Mouse (Mus musculus) liver, adult 2 months (tissue): ENCODE results near the gene Slc22a20. TPM values are rescaled to one million over a fixed set of nuclear protein-coding genes. Genes with fewer than 3 reads are reported as not detected.

Experiments used
- DNase-seq: peaks from one replicate; pipeline ENCODE4 v3.0.0-alpha.2; 2011; ENCODE audit warnings: low read depth, low spot score; ENCODE audit errors: extremely low read depth
- H3K27ac ChIP-seq: fragments of 200-500 bp; replicated peaks from 2 replicates; pipeline ENCODE4 v1.5.1; 2012; ENCODE audit warnings: low read depth, mild to moderate bottlenecking, control low read depth, inconsistent platforms, low read length; ENCODE audit not compliant: insufficient read depth
- H3K27me3 ChIP-seq: fragments of 200-500 bp; 2 replicates; pipeline ENCODE4 v1.6.1; 2012; ENCODE audit warnings: mild to moderate bottlenecking, moderate library complexity, low read length, inconsistent platforms; ENCODE audit not compliant: control insufficient read depth, insufficient read depth
- H3K36me3 ChIP-seq: fragments of 200-500 bp; 2 replicates; pipeline ENCODE4 v1.6.1; 2012; ENCODE audit warnings: low read length, inconsistent platforms; ENCODE audit not compliant: control insufficient read depth, insufficient read depth
- H3K4me1 ChIP-seq: fragments of 200-500 bp; 2 replicates; pipeline ENCODE4 v1.6.1; 2011; ENCODE audit warnings: low read length; ENCODE audit not compliant: control insufficient read depth, insufficient read depth
- H3K4me3 ChIP-seq: fragments of 200-500 bp; 2 replicates; pipeline ENCODE4 v1.5.1; 2011; ENCODE audit warnings: low read depth, mild to moderate bottlenecking, control low read depth, low read length, moderate library complexity; ENCODE audit not compliant: insufficient read depth
- H3K79me2 ChIP-seq: fragments of 200-500 bp; 2 replicates; pipeline ENCODE4 v1.6.1; 2012; ENCODE audit warnings: inconsistent platforms, mild to moderate bottlenecking, low read length, moderate library complexity; ENCODE audit not compliant: control insufficient read depth, insufficient read depth
- H3K9ac ChIP-seq: fragments of 200-500 bp; 2 replicates; pipeline ENCODE4 v1.6.1; 2012; ENCODE audit warnings: low read depth, mild to moderate bottlenecking, control low read depth, inconsistent platforms, low read length
- CTCF ChIP-seq: fragments of 200-500 bp; IDR thresholded peaks from 2 replicates; pipeline ENCODE4 v1.5.1; 2011; ENCODE audit warnings: low read depth, low read length, control low read depth
- POLR2A ChIP-seq: fragments of 200-500 bp; IDR thresholded peaks from 2 replicates; pipeline ENCODE4 v1.6.1; 2011; ENCODE audit warnings: low read length, control low read depth; ENCODE audit not compliant: insufficient read depth; ENCODE audit errors: extremely low read depth
- WGBS: fragments of 180-500 bp; shearing (Covaris S2); methylation state at CpG from one replicate; pipeline ENCODE4 v1.1.7; 2018; 5-methylcytosine and 5-hydroxymethylcytosine counted together
- polyA plus RNA-seq: library from polyadenylated mRNA; depleted of rRNA; stranded (reverse); fragments of >200 nt; gene quantifications from 2 replicates; pipeline ENCODE4 v1.2.3, GENCODE M21; 2012
- total RNA-seq: library from RNA; depleted of rRNA; stranded (reverse); fragments of >200 nt; gene quantifications from 2 replicates; pipeline ENCODE4 v1.2.3, GENCODE M21; 2014

Slc22a20 gene
- total and polyA plus RNA-seq, 2 experiments, result not detected

DNA sequence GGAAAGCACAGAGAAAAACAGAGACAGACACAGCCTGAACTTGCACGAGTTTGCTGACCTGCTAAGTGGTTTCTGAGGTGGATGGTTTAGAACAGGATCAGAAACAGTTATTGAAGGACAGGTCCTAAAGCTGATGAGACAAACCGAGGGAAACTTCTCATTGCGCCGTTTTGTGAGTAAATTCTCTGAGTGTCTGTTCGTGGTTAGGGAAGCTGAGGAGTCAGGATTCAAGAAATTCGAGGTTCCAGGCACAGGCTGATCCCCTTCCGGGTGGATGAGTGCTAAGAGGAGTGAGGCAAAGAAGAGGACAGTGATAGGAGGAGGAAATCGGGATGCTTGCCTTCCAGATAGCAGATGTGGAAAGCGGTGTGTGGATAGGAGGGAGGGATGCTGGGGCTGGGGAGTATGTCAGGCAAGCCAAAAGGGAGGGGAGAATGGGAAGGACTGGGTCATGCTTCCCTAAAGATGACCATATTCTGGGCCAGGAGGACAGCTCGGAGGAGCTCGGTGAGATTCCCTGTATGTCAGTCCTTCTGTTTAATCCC lies 60.6 kb downstream of the Slc22a20 start:
- 36% methylated on average over 11 of the region's 11 CpGs for WGBS
- TF ChIP-seq POLR2A (no peak), CTCF (no peak)
- Histone ChIP-seq H3K27me3 (no peaks in the 10 kb centered on the region), H3K36me3 (no peaks in the 10 kb centered on the region), H3K9ac (no peak overlapping the region; the same call in 1 of the 2 replicates), H3K27ac (peak overlapping the region; percentile 43), H3K4me1 (0 out of 2 replicates have a peak, but pooled peaks cover 3% of the 10 kb centered on the region), H3K4me3 (peak overlapping the region; percentile 30), H3K79me2 (peaks cover 2% of the 10 kb centered on the region; the same call in 1 of the 2 replicates)
- DNase-seq, result no peak

DNA sequence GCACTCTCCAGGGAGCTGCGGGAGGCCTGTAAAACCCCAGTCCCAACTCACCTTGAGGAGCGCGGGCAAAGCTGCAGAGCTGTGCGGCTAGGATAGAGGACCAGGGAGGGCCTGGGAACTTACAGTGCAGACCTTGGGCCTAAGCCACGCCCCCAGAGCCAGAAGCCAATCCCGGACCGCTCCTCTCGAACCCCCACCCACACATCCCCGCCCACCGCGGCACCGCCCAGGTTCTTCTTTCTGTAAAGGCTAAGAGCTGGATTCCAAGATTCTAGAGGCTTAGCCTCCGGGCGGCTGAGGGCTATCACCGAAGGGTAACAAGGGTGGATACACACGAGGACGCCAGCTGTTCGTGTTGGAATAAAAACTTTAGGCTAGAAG lies 61.2 kb downstream of the Slc22a20 start, which contains the start of gene Cdc42ep2:
Gene Cdc42ep2 (minus strand): TSS at position 104 of the 381 bp plus-strand sequence.
- Histone ChIP-seq H3K9ac (peak within 1 kb of the TSS; percentile 61), H3K4me1 (0 out of 2 replicates have a peak, but pooled peaks cover 3% of the 10 kb centered on the region), H3K27me3 (no peaks in the 10 kb centered on the region), H3K36me3 (no peaks in the 10 kb centered on the region), H3K4me3 (peak within 1 kb of the TSS; percentile 73), H3K79me2 (peaks cover 3% of the 10 kb centered on the region; the same call in 1 of the 2 replicates), H3K27ac (peak within 1 kb of the TSS; percentile 69)
- peak; percentile 83 for DNase-seq
- no peak for TF ChIP-seq CTCF
- TF ChIP-seq POLR2A, result peak; percentile 69
- WGBS, result under 1% methylated on average over 18 of the region's 18 CpGs

DNA sequence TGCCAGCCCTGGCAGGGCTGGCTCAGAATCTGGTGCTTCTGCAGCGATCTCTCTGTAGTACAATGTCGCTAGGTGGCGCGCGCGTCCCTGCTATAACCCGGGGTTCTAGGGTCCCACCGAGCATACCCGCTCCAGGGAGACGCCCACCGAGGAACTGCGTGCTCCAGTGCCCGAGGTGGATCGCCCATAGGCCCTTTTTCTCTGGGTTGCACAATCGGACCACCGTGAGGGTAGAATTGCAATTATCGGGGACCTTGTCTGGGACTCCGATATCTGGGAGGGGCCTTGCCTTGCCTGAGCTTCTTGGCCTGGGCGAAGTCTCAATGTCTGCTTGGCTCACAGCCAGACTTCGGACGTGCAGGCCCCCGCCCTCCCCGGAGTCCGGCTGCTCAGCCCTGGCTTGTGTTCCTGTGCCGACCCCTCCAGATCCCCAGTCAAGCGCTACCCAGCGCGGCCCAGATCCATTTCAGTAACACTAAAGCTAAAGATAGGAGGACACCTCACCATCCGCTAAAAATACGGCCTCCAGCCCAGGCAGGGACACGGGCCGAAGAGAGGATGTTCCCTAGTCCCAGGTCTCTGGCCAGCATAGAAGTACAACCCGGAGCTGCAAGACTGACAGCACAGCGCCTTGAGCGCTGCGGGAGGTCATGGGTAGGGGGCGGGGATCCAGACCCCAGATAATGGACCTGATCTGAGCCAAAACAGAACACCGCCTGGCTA lies 61.8 kb downstream of the Slc22a20 start:
- Histone ChIP-seq H3K4me1 (0 out of 2 replicates have a peak, but pooled peaks cover 3% of the 10 kb centered on the region), H3K27me3 (no peaks in the 10 kb centered on the region)

DNA sequence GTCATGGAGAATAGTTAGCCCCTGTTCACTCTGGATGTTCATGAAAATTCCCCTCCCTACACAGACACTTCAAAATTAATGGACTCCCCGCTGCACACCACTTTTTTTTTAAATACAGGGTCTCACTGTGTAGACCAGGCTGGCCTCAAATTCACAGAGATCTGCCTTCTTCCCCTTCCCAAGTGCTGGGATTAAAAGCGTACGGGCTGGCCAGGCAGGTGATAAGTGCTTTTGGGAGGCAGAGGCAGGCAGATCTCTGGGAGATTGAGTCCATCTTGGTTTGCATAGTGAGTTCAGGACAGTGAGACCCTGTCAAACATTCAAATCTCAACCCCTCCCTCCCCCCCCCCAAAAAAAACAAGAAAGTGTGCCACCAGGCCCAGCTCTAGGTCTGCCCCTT lies 63.0 kb downstream of the Slc22a20 start:
- H3K27ac ChIP-seq, result peak overlapping the region; percentile 20; the same call in 1 of the 2 replicates
- 78% methylated on average over 3 of the region's 3 CpGs for WGBS
- no peak overlapping the region for H3K9ac ChIP-seq
- no peak overlapping the region; the same call in 1 of the 2 replicates for H3K4me3 ChIP-seq
- H3K4me1 ChIP-seq, result no peaks in the 10 kb centered on the region
- no peaks in the 10 kb centered on the region for H3K36me3 ChIP-seq
- no peak for TF ChIP-seq CTCF
- no peak for TF ChIP-seq POLR2A
- H3K27me3 ChIP-seq, result no peaks in the 10 kb centered on the region
- peaks cover 3% of the 10 kb centered on the region; the same call in 1 of the 2 replicates for H3K79me2 ChIP-seq
- no peak for DNase-seq

More for the DNA sequence above, 61.8 kb downstream of the Slc22a20 start:
- peak; percentile 39 for DNase-seq
- H3K4me3 ChIP-seq, result peak overlapping the region; percentile 73
- H3K79me2 ChIP-seq, result peaks cover 3% of the 10 kb centered on the region; the same call in 1 of the 2 replicates
- under 1% methylated on average over 38 of the region's 38 CpGs for WGBS
- H3K9ac ChIP-seq, result peak overlapping the region; percentile 61
- TF ChIP-seq POLR2A (no peak), CTCF (peak; percentile 83)
- H3K27ac ChIP-seq, result peak overlapping the region; percentile 69
- H3K36me3 ChIP-seq, result no peaks in the 10 kb centered on the region

DNA sequence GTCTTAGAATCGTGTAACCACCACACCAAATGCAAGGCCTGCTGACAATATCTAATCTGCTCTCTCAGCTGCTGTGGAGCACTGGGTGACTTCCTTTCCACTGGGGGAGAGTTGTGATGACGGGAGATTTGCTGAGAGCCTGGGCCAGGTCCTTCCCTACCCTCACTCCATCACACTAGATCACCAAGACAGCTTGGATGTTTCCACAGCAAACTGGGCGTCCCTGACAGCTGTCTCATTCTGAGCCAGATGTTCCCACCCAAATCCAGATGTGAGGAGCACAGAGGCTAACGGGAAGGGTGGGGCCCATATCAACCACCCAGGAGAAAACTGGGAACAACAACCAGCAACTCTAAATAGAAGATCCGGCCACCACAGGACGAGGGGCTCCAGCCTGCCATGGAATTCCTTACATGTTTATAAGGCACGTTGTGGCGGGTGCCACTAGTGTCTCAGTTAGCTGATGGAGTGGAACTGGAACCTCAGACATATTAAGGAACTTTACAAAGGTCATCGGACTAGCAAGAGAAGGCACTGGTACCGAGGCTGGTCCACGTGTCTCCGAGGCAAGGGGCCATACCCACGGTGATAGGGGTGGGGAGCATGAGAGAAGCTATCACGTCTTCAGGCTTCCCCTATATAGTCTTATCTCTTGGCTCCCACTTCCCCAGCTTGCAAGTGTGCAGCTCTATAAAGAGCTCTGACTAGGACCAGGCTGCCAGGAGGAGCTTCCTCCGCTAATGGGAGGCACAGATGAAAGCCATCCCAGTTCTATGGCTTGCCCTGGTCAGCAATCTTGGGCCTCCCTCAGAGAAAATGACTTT lies 63.6 kb downstream of the Slc22a20 start:
- H3K4me1 ChIP-seq, result no peaks in the 10 kb centered on the region; the same call in 1 of the 2 replicates
- peaks cover 3% of the 10 kb centered on the region; the same call in 1 of the 2 replicates for H3K79me2 ChIP-seq
- peaks cover under 1% of the 10 kb centered on the region for H3K36me3 ChIP-seq
- no peaks in the 10 kb centered on the region for H3K27me3 ChIP-seq
- no peak for DNase-seq
- WGBS, result 72% methylated on average over 15 of the region's 15 CpGs
- H3K9ac ChIP-seq, result no peak overlapping the region
- H3K4me3 ChIP-seq, result no peak overlapping the region; the same call in 1 of the 2 replicates
- peak overlapping the region; percentile 20 for H3K27ac ChIP-seq
- TF ChIP-seq CTCF, result no peak
